Mouse (Mus musculus) kidney, adult 2 months (tissue): ENCODE results near the gene Gaa. TPM values are rescaled to one million over a fixed set of nuclear protein-coding genes. Genes with fewer than 3 reads are reported as not detected.
"Not testable (repeated sequence)": the region's sequence is repeated elsewhere in the genome, so short reads cannot be mapped to it uniquely, and the experiment has no call there.

ENCODE experiments used
- DNase-seq: peaks from one replicate; pipeline ENCODE4 v3.0.0; 2021
- H3K27ac ChIP-seq: fragments of 200-500 bp; 2 replicates; pipeline ENCODE4 v1.5.1; 2012; ENCODE audit warnings: low read depth, low read length, control low read depth, inconsistent platforms; ENCODE audit not compliant: insufficient read depth
- H3K27me3 ChIP-seq: fragments of 200-500 bp; replicated peaks from 2 replicates; pipeline ENCODE4 v1.6.1; 2012; ENCODE audit warnings: mild to moderate bottlenecking, moderate library complexity, low read length, inconsistent platforms; ENCODE audit not compliant: control insufficient read depth, insufficient read depth
- H3K36me3 ChIP-seq: fragments of 200-500 bp; 2 replicates; pipeline ENCODE4 v1.6.1; 2012; ENCODE audit warnings: mild to moderate bottlenecking, moderate library complexity, low read length, inconsistent platforms; ENCODE audit not compliant: control insufficient read depth, insufficient read depth
- H3K4me1 ChIP-seq: fragments of 200-500 bp; 2 replicates; pipeline ENCODE4 v1.6.1; 2011; ENCODE audit warnings: low read length; ENCODE audit not compliant: control insufficient read depth, insufficient read depth
- H3K4me3 ChIP-seq: fragments of 200-500 bp; 2 replicates; pipeline ENCODE4 v1.5.1; 2011; ENCODE audit warnings: mild to moderate bottlenecking, low read depth, low read length, control low read depth; ENCODE audit not compliant: insufficient read depth
- CTCF ChIP-seq: fragments of 200-500 bp; conservative IDR thresholded peaks from 2 replicates; pipeline ENCODE4 v1.5.1; 2011; ENCODE audit warnings: low read depth, mild to moderate bottlenecking, control low read depth, low read length, moderate library complexity, mixed read lengths; ENCODE audit not compliant: insufficient read depth, insufficient read length
- POLR2A ChIP-seq: fragments of 200-500 bp; IDR thresholded peaks from one replicate; pipeline ENCODE4 v1.6.1; 2011; ENCODE audit warnings: low read depth, low read length, control low read depth
- WGBS: fragments of 180-500 bp; shearing (Covaris S2); methylation state at CpG from one replicate; pipeline ENCODE4 v1.1.7; 2018; 5-methylcytosine and 5-hydroxymethylcytosine counted together
- polyA plus RNA-seq: library from polyadenylated mRNA; depleted of rRNA; stranded (reverse); fragments of >200 nt; gene quantifications from 2 replicates; pipeline ENCODE4 v1.2.3, GENCODE M21; 2012

Gene Gaa
- polyA plus RNA-seq, 1 experiment = 152 TPM

- Histone ChIP-seq H3K27ac (no peak overlapping the region), H3K36me3 (no peaks in the 10 kb centered on the region), H3K27me3 (no peaks in the 10 kb centered on the region), H3K4me1 (no peaks in the 10 kb centered on the region), H3K4me3 (peak overlapping the region; percentile 7; the same call in 1 of the 2 replicates)
- DNase-seq = peak; percentile 44
- no peak for TF ChIP-seq CTCF
- 24% methylated on average over 20 of the region's 20 CpGs for WGBS
These were observed 30.0 kb upstream of the Gaa start for GRCm38 (mm10) chr11:119237568-119238304.

DNA sequence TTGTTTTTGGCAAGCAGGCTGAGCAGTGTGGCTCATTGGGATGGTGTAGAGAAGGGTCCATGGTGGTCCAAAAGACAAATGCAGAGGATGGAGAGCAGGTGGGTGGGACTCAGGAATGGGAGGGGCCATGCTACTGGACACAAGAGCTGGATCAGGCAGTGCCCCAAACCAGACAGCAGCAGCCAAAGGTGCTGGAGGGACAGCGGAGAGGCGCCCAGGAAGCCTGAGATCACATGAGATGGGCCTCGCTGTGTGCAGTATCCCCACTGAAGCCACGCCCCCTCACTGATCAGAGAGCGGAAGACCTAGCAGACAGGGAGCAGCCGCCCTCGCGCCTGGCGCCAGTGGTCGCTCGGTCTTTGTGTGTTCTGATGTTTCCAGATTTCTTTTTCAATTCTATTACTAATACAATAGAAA is 29.4 kb upstream of the Gaa start:
- DNase-seq = peak; percentile 70
- H3K4me1 ChIP-seq = no peaks in the 10 kb centered on the region
- no peaks in the 10 kb centered on the region for H3K36me3 ChIP-seq
- H3K27ac ChIP-seq = no peak overlapping the region
- no peak for TF ChIP-seq CTCF
- no peak for TF ChIP-seq POLR2A
- H3K27me3 ChIP-seq = no peaks in the 10 kb centered on the region
- WGBS = 13% methylated on average over 11 of the region's 11 CpGs
- H3K4me3 ChIP-seq = peak overlapping the region; percentile 13

DNA sequence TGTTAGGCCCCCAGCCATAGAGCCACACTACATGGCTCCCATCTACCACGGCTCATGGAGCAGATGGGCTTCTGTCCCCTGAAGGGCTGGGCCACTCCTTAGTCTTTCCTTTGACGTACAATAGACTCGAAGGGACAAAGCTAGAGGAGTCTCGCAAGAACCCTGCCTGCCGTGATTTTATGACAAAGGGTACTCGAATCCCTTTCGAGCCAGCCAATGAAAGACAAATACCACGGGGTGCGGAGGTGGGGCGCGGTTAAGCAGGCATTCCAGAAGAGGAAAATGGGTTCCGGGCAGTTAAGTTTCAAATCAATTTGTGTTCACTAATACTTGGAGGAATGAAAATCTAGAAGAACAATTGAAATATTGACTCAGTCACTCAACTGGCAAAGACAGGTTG is 28.2 kb upstream of the Gaa start:
- no peak for DNase-seq
- H3K27me3 ChIP-seq = no peaks in the 10 kb centered on the region
- H3K36me3 ChIP-seq = no peaks in the 10 kb centered on the region
- H3K27ac ChIP-seq = no peak overlapping the region
- no peaks in the 10 kb centered on the region for H3K4me1 ChIP-seq
- WGBS = 55% methylated on average over 12 of the region's 12 CpGs
- TF ChIP-seq POLR2A (no peak), CTCF (no peak)
- H3K4me3 ChIP-seq = no peak overlapping the region

DNA sequence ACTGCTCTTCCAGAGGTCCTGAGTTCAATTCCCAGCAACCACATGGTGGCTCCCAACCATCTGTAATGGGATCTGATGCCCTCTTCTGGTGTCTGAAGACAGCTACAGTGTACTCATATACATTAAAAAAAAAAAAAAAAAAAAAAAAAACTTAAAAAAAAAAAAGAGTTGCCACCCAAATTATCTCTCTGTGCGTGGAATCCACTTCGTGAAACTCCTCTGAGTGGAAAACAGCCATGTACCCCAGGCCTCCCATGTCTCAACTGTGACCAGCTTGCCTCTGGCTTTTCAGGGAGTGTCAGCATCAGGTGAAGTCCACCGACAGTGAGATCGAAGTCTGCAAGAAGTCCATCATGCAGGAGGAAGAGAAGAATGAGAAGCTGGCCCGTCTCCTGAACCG is 22.1 kb upstream of the Gaa start:
- 85% methylated on average over 6 of the region's 6 CpGs for WGBS
- not testable (repeated sequence) for DNase-seq, H3K36me3 ChIP-seq, H3K4me3 ChIP-seq, H3K27me3 ChIP-seq, H3K4me1 ChIP-seq, H3K27ac ChIP-seq

- 13% methylated on average over 6 of the region's 6 CpGs for WGBS
These were observed 18.7 kb upstream of the Gaa start for GRCm38 (mm10) chr11:119249011-119249410.

DNA sequence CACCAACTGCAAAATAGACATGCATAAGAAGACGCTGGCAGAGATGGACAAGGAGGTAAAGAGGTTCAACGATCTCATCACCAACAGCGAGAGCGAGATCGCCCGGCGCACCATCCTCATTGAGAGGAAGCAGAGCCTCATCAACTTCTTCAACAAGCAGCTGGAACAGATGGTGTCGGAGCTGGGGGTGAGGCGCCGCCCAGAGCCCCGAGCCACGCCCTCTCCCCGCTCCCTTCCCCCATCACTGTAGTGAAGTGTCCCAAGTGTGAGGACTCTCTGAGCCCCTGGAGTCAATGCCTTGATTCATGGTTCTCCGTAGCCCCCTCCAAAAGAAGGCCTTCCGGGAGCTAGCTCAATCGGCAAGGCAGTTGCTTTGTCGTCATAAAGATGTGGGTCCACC is 16.7 kb upstream of the Gaa start:
- H3K36me3 ChIP-seq = no peaks in the 10 kb centered on the region
- no peak for DNase-seq
- WGBS = 45% methylated on average over 17 of the region's 17 CpGs
- no peak overlapping the region for H3K4me3 ChIP-seq
- no peaks in the 10 kb centered on the region for H3K4me1 ChIP-seq
- H3K27me3 ChIP-seq = no peaks in the 10 kb centered on the region
- H3K27ac ChIP-seq = no peak overlapping the region
- TF ChIP-seq CTCF = no peak
- TF ChIP-seq POLR2A = no peak

More at GRCm38 (mm10) chr11:119249011-119249410, 18.7 kb upstream of the Gaa start:
- Histone ChIP-seq H3K4me1 (no peaks in the 10 kb centered on the region), H3K4me3 (no peak overlapping the region), H3K27me3 (no peaks in the 10 kb centered on the region), H3K36me3 (no peaks in the 10 kb centered on the region), H3K27ac (no peak overlapping the region)
- peak; percentile 80 for DNase-seq
- TF ChIP-seq CTCF (peak; percentile 63), POLR2A (no peak)

DNA sequence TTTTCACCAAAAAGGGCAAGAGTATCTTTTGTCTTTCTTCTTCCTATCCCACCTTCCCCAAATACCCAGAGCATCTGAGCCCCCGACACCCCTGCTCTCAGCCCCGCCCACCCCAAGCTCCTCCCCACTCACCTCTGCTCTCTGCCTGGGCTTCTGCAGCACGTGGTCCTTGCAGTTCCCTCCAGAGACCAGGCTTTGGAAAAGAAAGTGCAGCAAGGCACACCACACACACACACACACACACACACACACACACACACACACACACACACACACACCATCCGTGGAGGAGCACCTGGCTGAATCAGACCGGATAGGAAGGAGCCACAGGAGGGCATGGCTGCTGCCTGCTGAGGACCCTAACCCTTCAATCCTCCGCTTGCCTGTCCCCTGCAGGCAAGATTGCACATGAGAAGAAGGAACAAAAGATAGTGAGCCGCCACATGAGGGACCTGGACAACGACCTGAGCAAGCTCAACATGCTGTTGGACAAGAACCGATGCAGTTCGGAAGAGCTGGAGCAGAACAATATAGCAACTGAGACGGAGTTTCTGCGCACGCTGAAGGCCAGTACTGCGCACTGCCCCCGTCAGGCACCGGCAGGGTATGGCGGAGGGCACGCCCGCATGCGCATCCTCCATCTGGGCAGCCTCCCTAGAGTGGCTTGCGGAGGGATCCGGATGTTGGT is 14.7 kb upstream of the Gaa start:
- TF ChIP-seq CTCF = no peak; the same call in 1 of the 2 replicates
- no peak for TF ChIP-seq POLR2A
- DNase-seq = no peak
- Histone ChIP-seq H3K4me1 (no peaks in the 10 kb centered on the region), H3K27me3 (no peaks in the 10 kb centered on the region), H3K36me3 (no peaks in the 10 kb centered on the region), H3K4me3 (no peak overlapping the region), H3K27ac (no peak overlapping the region)
- WGBS = 21% methylated on average over 22 of the region's 22 CpGs

- H3K27ac ChIP-seq, H3K36me3 ChIP-seq, H3K27me3 ChIP-seq, H3K4me1 ChIP-seq, H3K4me3 ChIP-seq: not testable (repeated sequence)
- DNase-seq = peak; percentile 66
- 15% methylated on average over 5 of the region's 5 CpGs for WGBS
These were observed 11.1 kb upstream of the Gaa start for GRCm38 (mm10) chr11:119256557-119256956.
